Mouse (Mus musculus) B cell, adult (primary cell): ENCODE measurements around the gene Mtmr6. TPM values are rescaled to one million over a fixed set of nuclear protein-coding genes. Genes with fewer than 3 reads are reported as not detected.

ENCODE experiments used
- total RNA-seq: library from RNA; stranded (reverse); gene quantifications from 4 replicates; pipeline ENCODE4 v1.2.4, GENCODE M21; 2023; ENCODE audit not compliant: inconsistent age

The Mtmr6 gene
- 34.8 to 39.5 TPM (median 36.1 TPM) in 4 replicates for total RNA-seq

GRCm38 (mm10) chr14:60264990-60265876, at the start of gene Mtmr6:
TSS of gene Mtmr6 (plus strand) at chr14:60265228.

GRCm38 (mm10) chr14:60251281-60252003, 13.6 kb upstream of the Mtmr6 start, which contains the start of the genes Nupl1 and Gm49336:
TSS of gene Nupl1 (minus strand) at chr14:60251431.
TSS of gene Gm49336 (minus strand) at chr14:60251507.

Other genes starting within 250 kb of the Mtmr6 start
- 0.13 TPM in 1 of 4 replicates, not detected in the others for gene Atp8a2, start 68.0 kb upstream of the Mtmr6 start, total RNA-seq
- 0.19 TPM in 1 of 4 replicates, not detected in the others for gene Nupl1, start 13.8 kb upstream of the Mtmr6 start, total RNA-seq
- 48.2 to 62.2 TPM (median 54.0 TPM) in 4 replicates for gene Gm49336, start 13.7 kb upstream of the Mtmr6 start, total RNA-seq
- gene Amer2, start 108.0 kb downstream of the Mtmr6 start, total RNA-seq = 0.06 to 0.30 TPM (median 0.13 TPM) in 4 replicates